Mouse (Mus musculus): ENCODE measurements around the gene Cdyl2. TPM values are rescaled to one million over a fixed set of nuclear protein-coding genes. Genes with fewer than 3 reads are reported as not detected.

Gene Cdyl2
- polyA plus RNA-seq, 1 experiment from 2014 or later = 7.0 TPM

GRCm38 (mm10) chr8:116634436-116634835 lies 98.4 kb downstream of the Cdyl2 start:
- no peaks in the 10 kb centered on the region for H3K4me1 ChIP-seq
- H3K36me3 ChIP-seq = no peaks in the 10 kb centered on the region
- H3K27me3 ChIP-seq (ENCODE audit: low read depth, poor library complexity, severe bottlenecking) = no peaks in the 10 kb centered on the region
- DNase-seq (ENCODE audit: low spot score) = no peak
- 92% methylated on average over 4 of the region's 4 CpGs for WGBS
- no peak overlapping the region for H3K27ac ChIP-seq (replicated peaks)
- no peaks in the 10 kb centered on the region for H3K9me3 ChIP-seq (replicated peaks)
- no peak overlapping the region for H3K4me3 ChIP-seq

GRCm38 (mm10) chr8:116633470-116634150 lies 99.2 kb downstream of the Cdyl2 start:
- Histone ChIP-seq H3K36me3 (no peaks in the 10 kb centered on the region), H3K27ac (replicated peaks) (no peak overlapping the region), H3K4me3 (no peak overlapping the region), H3K27me3 (ENCODE audit: low read depth, poor library complexity, severe bottlenecking) (no peaks in the 10 kb centered on the region), H3K9me3 (replicated peaks) (no peaks in the 10 kb centered on the region), H3K4me1 (no peaks in the 10 kb centered on the region)
- WGBS = 78% methylated on average over 10 of the region's 10 CpGs
- no peak for DNase-seq (ENCODE audit: low spot score)

- no peaks in the 10 kb centered on the region for H3K36me3 ChIP-seq
- H3K4me1 ChIP-seq = no peaks in the 10 kb centered on the region
- H3K4me3 ChIP-seq = no peak overlapping the region
- 49% methylated on average over 11 of the region's 11 CpGs for WGBS
- no peaks in the 10 kb centered on the region for H3K9me3 ChIP-seq (replicated peaks)
- no peak for DNase-seq (ENCODE audit: low spot score)
- H3K27me3 ChIP-seq (ENCODE audit: low read depth, poor library complexity, severe bottlenecking) = no peaks in the 10 kb centered on the region
- no peak overlapping the region for H3K27ac ChIP-seq (replicated peaks)
Observed at GRCm38 (mm10) chr8:116630066-116630465, 102.7 kb downstream of the Cdyl2 start.

GRCm38 (mm10) chr8:116628975-116629374 lies 103.8 kb downstream of the Cdyl2 start:
- Histone ChIP-seq H3K36me3 (peaks cover under 1% of the 10 kb centered on the region; the same call in 1 of the 2 replicates), H3K4me1 (no peaks in the 10 kb centered on the region), H3K27ac (replicated peaks) (no peak overlapping the region), H3K4me3 (no peak overlapping the region), H3K9me3 (replicated peaks) (no peaks in the 10 kb centered on the region), H3K27me3 (ENCODE audit: low read depth, poor library complexity, severe bottlenecking) (no peaks in the 10 kb centered on the region)
- 84% methylated on average over 7 of the region's 7 CpGs for WGBS
- no peak for DNase-seq (ENCODE audit: low spot score)

- no peak for DNase-seq (ENCODE audit: low spot score)
- Histone ChIP-seq H3K27me3 (ENCODE audit: low read depth, poor library complexity, severe bottlenecking) (no peaks in the 10 kb centered on the region), H3K4me3 (no peak overlapping the region), H3K36me3 (peaks cover 5% of the 10 kb centered on the region; the same call in 1 of the 2 replicates), H3K27ac (replicated peaks) (no peak overlapping the region), H3K4me1 (no peaks in the 10 kb centered on the region), H3K9me3 (replicated peaks) (no peaks in the 10 kb centered on the region)
- 93% methylated on average over 2 of the region's 2 CpGs for whole genome bisulfite sequencing
Observed at GRCm38 (mm10) chr8:116627854-116628479, 104.8 kb downstream of the Cdyl2 start.

DNA sequence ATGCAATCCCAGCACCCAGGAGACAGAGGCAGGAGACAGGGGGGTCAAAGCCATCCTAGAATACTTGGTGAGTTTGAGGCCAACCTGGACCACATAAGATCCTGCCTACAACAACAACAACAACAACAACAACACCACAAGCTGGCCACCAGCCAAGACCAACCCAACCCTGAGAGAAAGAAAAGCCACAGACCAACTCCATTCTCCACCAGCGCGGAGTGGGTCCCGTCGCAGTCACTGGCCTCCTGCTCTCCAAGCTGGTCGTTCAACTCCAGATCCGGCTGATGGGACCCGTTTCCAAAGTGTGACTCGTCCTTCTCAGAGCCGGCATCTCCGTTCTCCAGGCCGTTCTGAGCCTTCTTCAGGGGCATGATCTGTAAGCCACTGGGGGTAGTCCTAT lies 109.2 kb downstream of the Cdyl2 start:
- H3K27ac ChIP-seq (replicated peaks) = no peak overlapping the region
- WGBS = 95% methylated on average over 11 of the region's 11 CpGs
- no peak for DNase-seq (ENCODE audit: low spot score)

DNA sequence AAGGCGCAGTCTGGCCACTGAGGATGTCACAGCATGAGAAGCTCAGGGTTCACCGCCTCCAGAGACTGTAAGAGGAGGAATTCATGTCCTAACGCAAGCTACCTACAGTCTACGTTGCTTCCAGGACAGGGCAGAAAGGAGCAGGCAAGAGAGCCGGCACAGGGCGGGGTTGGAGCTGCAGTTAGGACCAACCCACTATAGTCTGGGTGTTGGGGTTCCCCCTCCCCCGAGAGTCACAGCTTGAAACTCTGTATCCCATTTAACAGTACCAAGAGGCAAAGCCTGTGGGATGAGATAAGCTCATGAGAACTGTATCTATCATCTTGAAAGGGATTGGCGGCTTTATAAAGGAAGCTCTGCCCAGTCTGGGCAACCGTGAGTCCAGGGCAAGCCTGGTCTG lies 110.5 kb downstream of the Cdyl2 start:
- Histone ChIP-seq H3K27ac (replicated peaks) (no peak overlapping the region), H3K4me1 (peaks cover 5% of the 10 kb centered on the region; the same call in 1 of the 2 replicates), H3K4me3 (no peak overlapping the region), H3K9me3 (replicated peaks) (no peaks in the 10 kb centered on the region), H3K27me3 (ENCODE audit: low read depth, poor library complexity, severe bottlenecking) (no peaks in the 10 kb centered on the region), H3K36me3 (peaks cover 5% of the 10 kb centered on the region; the same call in 1 of the 2 replicates)
- DNase-seq (ENCODE audit: low spot score) = no peak
- WGBS = 83% methylated on average over 9 of the region's 9 CpGs

More for the DNA sequence above, 109.2 kb downstream of the Cdyl2 start:
- no peak overlapping the region for H3K4me3 ChIP-seq
- H3K9me3 ChIP-seq (replicated peaks) = no peaks in the 10 kb centered on the region
- peaks cover 5% of the 10 kb centered on the region; the same call in 1 of the 2 replicates for H3K4me1 ChIP-seq
- H3K27me3 ChIP-seq (ENCODE audit: low read depth, poor library complexity, severe bottlenecking) = no peaks in the 10 kb centered on the region
- H3K36me3 ChIP-seq = peaks cover 5% of the 10 kb centered on the region; the same call in 1 of the 2 replicates

DNA sequence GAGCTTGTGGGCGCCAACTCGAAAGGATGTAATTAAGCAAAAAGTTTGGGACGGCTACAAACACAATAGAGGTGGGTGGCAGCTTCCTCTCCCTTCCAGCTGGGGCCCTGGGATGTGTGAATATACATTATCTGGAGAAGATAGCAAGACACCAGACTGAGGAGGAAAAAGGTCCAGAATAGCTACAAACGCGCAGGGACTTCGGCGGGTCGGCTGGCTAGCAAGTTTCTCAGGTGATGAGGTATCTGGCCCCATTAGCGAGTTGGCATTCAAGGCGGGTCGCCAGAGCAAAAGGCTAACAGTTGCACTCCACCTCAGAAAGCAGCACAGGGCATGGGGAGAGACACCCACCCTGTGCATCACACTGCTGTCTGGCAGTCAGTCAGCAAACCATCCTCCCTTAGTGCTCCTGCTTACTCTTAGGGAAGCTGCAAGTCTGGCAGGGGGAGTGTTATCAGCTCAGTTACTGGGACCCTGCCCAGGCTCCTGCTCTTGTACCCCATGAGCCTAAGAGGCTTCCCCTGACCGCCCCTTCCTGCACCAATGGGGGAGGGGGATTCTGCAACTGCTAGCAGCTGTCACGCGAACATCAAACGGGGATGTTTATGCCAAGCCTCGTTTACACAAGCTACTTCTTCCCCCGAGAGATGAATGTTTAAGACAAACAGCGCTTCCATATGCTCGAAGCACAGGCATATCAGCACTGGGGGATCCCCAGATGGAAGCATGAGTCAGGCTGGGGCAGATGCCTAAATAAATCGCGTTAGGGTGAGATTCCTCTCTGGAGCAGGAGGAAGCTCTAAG lies 111.4 kb downstream of the Cdyl2 start:
- H3K27me3 ChIP-seq (ENCODE audit: low read depth, poor library complexity, severe bottlenecking) = no peaks in the 10 kb centered on the region
- H3K27ac ChIP-seq (replicated peaks) = no peak overlapping the region
- 78% methylated on average over 21 of the region's 21 CpGs for WGBS
- H3K36me3 ChIP-seq = peaks cover 5% of the 10 kb centered on the region; the same call in 1 of the 2 replicates
- no peak overlapping the region for H3K4me3 ChIP-seq
- H3K4me1 ChIP-seq = peaks cover 5% of the 10 kb centered on the region; the same call in 1 of the 2 replicates
- no peaks in the 10 kb centered on the region for H3K9me3 ChIP-seq (replicated peaks)
- no peak for DNase-seq (ENCODE audit: low spot score)

DNA sequence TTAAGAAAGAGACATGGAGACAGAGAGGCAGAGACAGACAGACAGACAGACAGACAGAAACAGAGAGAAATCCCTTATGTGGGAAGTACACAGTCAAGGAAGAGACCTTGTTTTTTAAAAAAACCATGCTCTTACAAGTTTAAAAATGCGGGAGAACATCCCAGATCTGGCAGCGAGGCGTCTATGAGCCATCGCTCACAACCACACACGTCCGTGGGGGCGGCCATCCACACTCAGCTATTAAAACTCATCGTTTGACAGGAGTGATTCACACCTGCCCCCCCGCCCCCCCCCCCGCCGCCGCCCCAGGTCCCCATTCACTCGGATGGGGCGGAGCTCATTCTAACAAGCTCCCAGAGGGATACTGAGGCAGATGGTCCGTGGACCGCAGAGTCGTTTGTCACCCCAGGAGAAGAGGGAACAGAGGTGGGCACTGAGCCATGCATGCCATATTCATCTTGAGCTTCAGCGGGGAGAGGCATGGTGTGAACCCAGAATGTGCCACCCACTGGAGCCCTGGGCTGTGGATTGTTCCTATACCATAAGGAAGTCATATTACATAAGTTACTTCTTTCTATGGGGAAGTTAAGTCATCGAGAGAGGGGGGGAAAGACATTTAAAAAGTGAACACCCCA lies 113.0 kb downstream of the Cdyl2 start:
- DNase-seq (ENCODE audit: low spot score) = no peak
- 89% methylated on average over 19 of the region's 19 CpGs for WGBS

GRCm38 (mm10) chr8:116619221-116619620 lies 113.6 kb downstream of the Cdyl2 start:
- peaks cover 5% of the 10 kb centered on the region; the same call in 1 of the 2 replicates for H3K36me3 ChIP-seq
- WGBS = 84% methylated on average over 5 of the region's 5 CpGs
- H3K4me1 ChIP-seq = peaks cover 5% of the 10 kb centered on the region; the same call in 1 of the 2 replicates
- no peak for DNase-seq (ENCODE audit: low spot score)
- H3K9me3 ChIP-seq (replicated peaks) = no peaks in the 10 kb centered on the region
- no peak overlapping the region for H3K4me3 ChIP-seq
- no peaks in the 10 kb centered on the region for H3K27me3 ChIP-seq (ENCODE audit: low read depth, poor library complexity, severe bottlenecking)
- H3K27ac ChIP-seq (replicated peaks) = no peak overlapping the region

More for the DNA sequence above, 113.0 kb downstream of the Cdyl2 start:
- Histone ChIP-seq H3K27me3 (ENCODE audit: low read depth, poor library complexity, severe bottlenecking) (no peaks in the 10 kb centered on the region), H3K36me3 (peaks cover 5% of the 10 kb centered on the region; the same call in 1 of the 2 replicates), H3K4me1 (peaks cover 5% of the 10 kb centered on the region; the same call in 1 of the 2 replicates), H3K4me3 (no peak overlapping the region), H3K9me3 (replicated peaks) (no peaks in the 10 kb centered on the region), H3K27ac (replicated peaks) (no peak overlapping the region)

- 92% methylated on average over 10 of the region's 10 CpGs for WGBS
- Histone ChIP-seq H3K4me1 (peaks cover 5% of the 10 kb centered on the region; the same call in 1 of the 2 replicates), H3K36me3 (peaks cover 3% of the 10 kb centered on the region; the same call in 1 of the 2 replicates), H3K27me3 (ENCODE audit: low read depth, poor library complexity, severe bottlenecking) (no peaks in the 10 kb centered on the region), H3K27ac (replicated peaks) (no peak overlapping the region), H3K4me3 (no peak overlapping the region), H3K9me3 (replicated peaks) (no peaks in the 10 kb centered on the region)
- DNase-seq (ENCODE audit: low spot score) = no peak
Observed at GRCm38 (mm10) chr8:116618797-116619196, 114.0 kb downstream of the Cdyl2 start.

- no peak overlapping the region for H3K4me3 ChIP-seq
- peaks cover 5% of the 10 kb centered on the region; the same call in 1 of the 2 replicates for H3K4me1 ChIP-seq
- no peaks in the 10 kb centered on the region for H3K36me3 ChIP-seq
- no peaks in the 10 kb centered on the region for H3K27me3 ChIP-seq (ENCODE audit: low read depth, poor library complexity, severe bottlenecking)
- no peak for DNase-seq (ENCODE audit: low spot score)
- H3K9me3 ChIP-seq (replicated peaks) = no peaks in the 10 kb centered on the region
- no peak overlapping the region for H3K27ac ChIP-seq (replicated peaks)
- 87% methylated on average over 4 of the region's 4 CpGs for WGBS
Observed at GRCm38 (mm10) chr8:116617891-116618290, 114.9 kb downstream of the Cdyl2 start.

Measured in midbrain, embryonic 10.5 days (tissue).